Mouse (Mus musculus) v-Abl transformed pro-B cells (cell line): Measurements from ENCODE around the gene Ociad1.

ENCODE experiments used
- in situ Hi-C, 2 experiments: fragments of 400-800 bp; cut with MboI; formaldehyde crosslinking; loops; one replicate each; pipeline ENCODE4 v1.15.1; 2025; ENCODE audit not compliant: unreplicated experiment in 2 of 2

Ociad1 gene

DNA sequence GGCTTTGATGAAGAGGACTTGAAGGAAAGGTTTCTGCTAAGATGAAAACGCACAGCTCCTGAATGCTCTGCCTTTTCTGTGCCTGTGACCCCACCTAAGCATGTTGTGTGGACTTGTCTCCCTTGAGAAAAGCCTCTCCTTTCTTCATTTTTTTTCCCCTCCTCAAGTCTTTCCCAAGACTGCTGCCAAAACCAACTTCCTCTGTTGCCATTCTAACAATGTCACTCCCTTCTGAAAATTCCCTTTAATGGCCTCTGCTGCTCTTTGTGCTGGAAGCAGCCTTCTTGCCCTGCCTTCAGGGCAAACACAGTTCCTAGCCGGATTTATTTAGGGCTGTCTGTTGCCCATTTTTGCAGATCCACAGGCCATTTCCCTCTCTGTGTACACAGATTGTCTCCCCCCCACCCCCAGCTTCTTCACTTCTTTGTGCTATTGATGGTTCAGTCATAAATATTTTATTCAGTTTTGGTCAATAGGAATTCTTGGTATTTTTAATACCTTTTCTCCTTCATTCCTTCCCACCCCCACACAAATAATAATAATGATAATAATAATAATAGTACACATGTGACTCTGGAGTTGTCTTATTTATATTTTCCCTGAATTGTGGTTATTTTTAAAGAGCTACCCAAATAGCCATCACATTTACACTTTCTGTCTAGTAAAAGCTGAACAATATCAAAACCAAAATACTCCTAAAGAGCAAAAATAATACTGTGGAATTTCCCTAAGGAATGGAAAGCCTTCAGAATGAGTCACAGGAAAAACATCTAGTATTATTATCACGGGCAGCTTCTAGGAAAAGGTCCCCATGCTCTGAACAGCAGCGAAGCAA, 12.6 kb upstream of the Ociad1 start:
- in situ Hi-C loops = no loop called here

- in situ Hi-C loops = no loop called here
Measured at GRCm38 (mm10) chr5:73280567-73280850, 12.1 kb upstream of the Ociad1 start.

- in situ Hi-C loops = no loop called here
Measured at GRCm38 (mm10) chr5:73284046-73284445, 8.5 kb upstream of the Ociad1 start.

GRCm38 (mm10) chr5:73285470-73285978, 7.1 kb upstream of the Ociad1 start:
- in situ Hi-C loops = no loop called here

GRCm38 (mm10) chr5:73286603-73287002, 6.0 kb upstream of the Ociad1 start:
- in situ Hi-C loops = no loop called here

DNA sequence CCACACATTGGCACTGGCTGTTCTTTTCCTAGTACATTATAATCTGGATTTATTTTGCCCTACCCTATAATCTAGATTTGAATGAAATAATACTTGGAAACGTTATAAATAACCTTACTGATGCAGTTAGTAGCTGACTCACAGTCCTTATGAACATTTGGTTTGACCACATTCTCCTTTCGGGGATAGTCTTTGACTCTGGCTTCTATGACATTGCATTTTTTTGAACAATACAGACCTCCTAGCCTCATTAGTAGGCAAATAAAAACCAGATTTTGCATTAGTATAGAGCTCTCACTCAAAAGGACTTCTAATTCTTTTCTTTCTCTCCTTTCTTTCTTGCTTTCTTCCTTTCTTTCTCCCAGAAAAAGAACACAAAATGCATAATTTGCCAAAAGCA, 2.7 kb upstream of the Ociad1 start:
- in situ Hi-C loops = loop anchor here (5.0 kb wide), 1 partner anchor 33 kb away; the partner anchor contains the start of gene Fryl (in 2 of the 2)

- in situ Hi-C loops = loop anchor here (5.0 kb wide), 1 partner anchor 36 kb away; the partner anchor contains the start of gene Fryl (in 2 of the 2)
Measured at GRCm38 (mm10) chr5:73293458-73293827, 859 bp downstream of the Ociad1 start.

- in situ Hi-C loops = loop anchor here (5.0 kb wide), 3 partner anchors 88 to 213 kb away; no protein-coding TSS in a partner anchor
Measured at GRCm38 (mm10) chr5:73295016-73295415, 2.4 kb downstream of the Ociad1 start.

GRCm38 (mm10) chr5:73295916-73296315, 3.3 kb downstream of the Ociad1 start:
- in situ Hi-C loops = loop anchor here (5.0 kb wide), 3 partner anchors 89 to 214 kb away; no protein-coding TSS in a partner anchor

DNA sequence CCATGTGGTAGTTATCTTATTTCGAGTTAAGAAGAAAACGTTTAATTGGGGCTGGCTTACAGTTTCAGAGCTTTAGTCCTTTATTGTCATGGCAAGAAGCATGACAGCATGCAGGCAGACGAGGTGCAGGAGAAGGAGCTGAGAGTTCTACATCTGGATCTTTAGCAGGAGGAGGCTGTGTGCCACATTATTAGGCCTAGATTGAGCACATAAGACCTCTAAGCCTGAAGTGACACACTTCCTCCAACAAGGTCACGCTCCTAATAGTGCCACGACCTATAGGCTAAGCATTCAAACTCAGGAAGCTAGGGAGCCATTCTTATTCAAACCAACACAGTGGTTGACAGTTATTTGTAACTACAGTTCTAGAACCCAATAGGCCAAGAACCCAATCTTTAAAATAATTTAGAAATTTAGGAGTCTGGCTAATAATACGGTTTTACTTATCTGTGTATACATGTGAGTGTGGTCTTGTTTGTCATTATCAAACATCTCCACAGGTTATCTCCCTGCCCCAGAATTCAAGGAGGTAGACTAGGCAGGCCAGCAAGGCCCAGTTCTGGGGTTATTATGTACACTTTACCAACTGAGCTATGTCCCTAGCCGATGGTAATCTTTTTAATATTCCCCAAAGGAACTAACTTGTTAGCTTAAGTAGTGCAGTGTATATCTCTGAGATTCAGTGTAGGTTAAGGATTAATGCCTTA, 9.2 kb downstream of the Ociad1 start:
- in situ Hi-C loops = loop anchor here in 1 of 2 experiments (10.0 to 25.0 kb wide), 2 partner anchors 247 to 1261 kb away; no protein-coding TSS in a partner anchor

DNA sequence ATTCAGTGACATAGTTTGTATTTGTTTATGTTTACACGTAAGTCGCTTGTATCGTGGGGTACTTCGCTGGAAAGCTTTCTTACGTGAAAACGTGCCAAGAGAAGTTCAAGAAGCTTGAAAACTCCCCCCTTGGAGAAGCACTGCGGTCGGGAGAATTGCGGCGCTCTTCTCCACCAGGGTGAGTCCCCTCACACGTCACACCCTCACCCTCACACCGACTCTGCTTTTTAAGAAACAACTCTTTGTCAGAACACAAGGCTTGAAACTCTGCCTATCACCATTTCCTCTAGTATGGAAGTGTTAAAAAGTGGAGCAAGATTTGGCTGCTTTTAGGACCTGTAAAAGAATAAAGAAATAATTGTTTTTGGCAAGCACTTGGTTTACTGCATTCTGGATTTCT, 11.9 kb downstream of the Ociad1 start:
- in situ Hi-C loops = loop anchor here in 1 of 2 experiments (10.0 to 25.0 kb wide), 2 partner anchors 250 to 1258 kb away; no protein-coding TSS in a partner anchor

DNA sequence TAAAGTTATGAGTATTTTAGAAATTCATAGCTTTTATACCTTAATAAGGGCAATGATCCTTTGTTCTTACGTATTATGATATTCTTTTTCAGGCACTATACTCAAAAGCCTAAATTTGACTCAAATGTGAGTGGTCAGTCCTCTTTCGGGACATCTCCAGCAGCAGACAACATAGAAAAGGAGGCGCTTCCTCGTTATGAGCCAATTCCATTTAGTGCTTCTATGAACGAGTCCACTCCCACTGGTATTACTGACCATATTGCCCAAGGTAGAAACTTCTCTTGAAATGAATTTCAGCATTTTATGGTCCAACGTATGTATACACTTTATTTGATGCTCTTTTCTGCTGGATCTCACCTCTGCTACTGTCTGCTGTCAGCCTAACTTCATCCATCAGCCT, 13.9 kb downstream of the Ociad1 start:
- in situ Hi-C loops = loop anchor here (5.0 to 25.0 kb wide), 3 partner anchors 224 to 1256 kb away; no protein-coding TSS in a partner anchor

- in situ Hi-C loops = loop anchor here (5.0 to 25.0 kb wide), 3 partner anchors 225 to 1255 kb away; no protein-coding TSS in a partner anchor
Measured at GRCm38 (mm10) chr5:73307297-73307696, 14.7 kb downstream of the Ociad1 start.

DNA sequence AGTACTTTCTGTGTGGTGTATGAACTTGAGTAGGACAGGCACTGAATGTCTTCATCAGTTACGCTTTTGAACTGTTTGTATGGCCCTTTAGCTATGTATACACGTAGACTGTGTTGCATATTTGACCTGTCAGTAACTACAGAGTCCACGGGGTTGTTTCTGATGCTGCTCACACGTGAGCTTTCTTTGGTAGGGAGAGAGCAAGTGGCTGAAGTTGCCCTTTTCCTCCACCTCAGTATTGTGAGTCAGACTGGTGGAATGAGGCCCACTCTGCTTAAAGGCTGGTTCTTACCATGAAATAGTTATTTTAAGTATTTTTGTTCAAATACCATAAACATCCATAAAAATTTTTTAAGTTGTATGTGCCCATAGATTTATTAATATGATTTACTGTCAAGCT, 16.9 kb downstream of the Ociad1 start:
- in situ Hi-C loops = loop anchor here (5.0 to 25.0 kb wide), 3 partner anchors 227 to 1253 kb away; no protein-coding TSS in a partner anchor

GRCm38 (mm10) chr5:73310401-73310800, 17.8 kb downstream of the Ociad1 start:
- in situ Hi-C loops = loop anchor here in 1 of 2 experiments (25.0 kb wide), 1 partner anchor 1252 kb away; no protein-coding TSS in a partner anchor

DNA sequence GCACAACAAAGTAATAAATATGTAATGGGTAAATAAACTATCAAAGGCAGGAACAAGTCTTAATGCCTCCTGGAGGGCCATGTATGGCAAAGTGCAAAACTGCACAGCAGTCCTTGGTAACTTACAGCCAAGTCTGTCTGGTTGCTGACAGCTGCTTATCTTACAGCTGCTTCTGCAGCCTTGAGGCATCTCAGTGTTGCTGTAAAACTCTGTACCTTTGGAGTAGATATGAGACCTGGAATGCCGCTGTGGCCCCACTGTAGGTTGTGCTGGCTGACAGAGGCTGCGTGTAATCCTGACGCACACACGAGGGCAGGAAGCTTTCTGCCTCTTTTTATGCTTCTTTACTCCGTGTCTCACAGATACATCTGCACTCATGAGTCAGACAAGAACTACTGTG, 18.9 kb downstream of the Ociad1 start:
- in situ Hi-C loops = loop anchor here in 1 of 2 experiments (25.0 kb wide), 1 partner anchor 1251 kb away; no protein-coding TSS in a partner anchor

DNA sequence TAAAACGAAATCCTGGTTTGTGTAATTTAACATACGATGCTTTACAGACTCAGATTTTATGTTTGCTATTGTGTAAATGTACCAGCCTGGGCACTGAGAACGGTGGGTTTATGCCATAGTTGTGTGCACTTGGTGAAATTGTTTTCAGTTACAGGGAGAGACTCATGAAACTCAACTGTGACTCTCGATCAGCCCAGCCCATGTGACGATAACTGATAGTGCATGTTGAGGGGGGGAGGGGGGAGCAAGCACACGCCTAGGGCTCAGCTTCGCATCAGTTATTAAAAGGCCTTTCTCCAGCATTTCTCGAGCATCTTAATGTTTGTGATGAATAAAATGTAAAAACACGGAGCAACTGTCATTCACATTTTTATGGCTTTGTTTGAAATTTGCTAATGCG, 21.0 kb downstream of the Ociad1 start:
- in situ Hi-C loops = loop anchor here in 1 of 2 experiments (25.0 kb wide), 1 partner anchor 1249 kb away; no protein-coding TSS in a partner anchor

- in situ Hi-C loops = loop anchor here in 1 of 2 experiments (25.0 kb wide), 1 partner anchor 1248 kb away; no protein-coding TSS in a partner anchor
Measured at GRCm38 (mm10) chr5:73314654-73315053, 22.1 kb downstream of the Ociad1 start.

- in situ Hi-C loops = loop anchor here in 1 of 2 experiments (25.0 kb wide), 1 partner anchor 1243 kb away; no protein-coding TSS in a partner anchor
Measured at GRCm38 (mm10) chr5:73319306-73319705, 26.7 kb downstream of the Ociad1 start.

DNA sequence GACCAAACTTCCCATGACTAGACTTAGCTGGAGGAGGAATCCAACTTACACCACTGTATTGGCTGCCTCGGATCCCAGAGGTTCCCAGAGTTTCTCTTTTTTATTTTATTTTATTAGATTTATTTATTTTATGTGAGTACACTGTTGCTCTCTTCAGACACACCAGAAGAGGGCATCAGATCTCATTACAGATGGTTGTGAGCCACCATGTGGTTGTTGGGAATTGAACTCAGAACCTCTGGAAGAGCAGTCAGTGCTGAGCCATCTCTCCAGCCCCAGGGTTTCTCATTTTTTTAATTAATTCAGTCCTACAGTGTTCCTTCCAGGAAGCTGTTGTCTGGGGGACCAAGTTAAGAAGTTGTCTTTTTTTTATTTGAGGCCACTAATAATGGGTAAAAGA, 30.1 kb downstream of the Ociad1 start:
- in situ Hi-C loops = loop anchor here in 1 of 2 experiments (25.0 kb wide), 1 partner anchor 1240 kb away; no protein-coding TSS in a partner anchor
